Mouse (Mus musculus): ENCODE results near the gene Map1lc3b. TPM values are rescaled to one million over a fixed set of nuclear protein-coding genes. Genes with fewer than 3 reads are reported as not detected.

The Map1lc3b gene
- polyA plus RNA-seq, 1 experiment, result 29.2 TPM

DNA sequence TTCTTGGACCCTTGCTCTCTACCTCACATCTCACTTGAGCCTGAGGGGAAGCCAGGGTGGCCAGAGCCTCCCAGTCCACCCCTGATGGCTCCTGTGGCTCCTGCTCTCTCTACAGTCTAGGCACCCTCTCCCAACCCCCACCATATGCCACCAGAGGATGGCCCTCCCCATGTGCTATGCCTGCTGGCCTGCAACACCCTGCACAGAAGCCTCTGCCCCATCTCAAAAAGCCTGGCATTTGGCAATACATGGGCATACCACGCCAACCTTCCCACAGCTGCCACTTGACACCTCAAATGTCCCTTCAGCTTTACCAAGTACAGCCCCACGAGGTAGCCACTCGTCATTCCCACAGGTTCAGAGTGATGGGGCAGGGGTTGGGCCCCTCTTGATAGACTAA, 52.6 kb downstream of the Map1lc3b start:
- no peak overlapping the region for H3K4me3 ChIP-seq (replicated peaks)
- no peaks in the 10 kb centered on the region for H3K9me3 ChIP-seq (ENCODE audit: control insufficient read depth, low read length)
- no peaks in the 10 kb centered on the region for H3K36me3 ChIP-seq (ENCODE audit: control insufficient read depth)
- TF ChIP-seq TAL1 (IDR thresholded peaks at IDR 0.05; ENCODE audit: low read length), result no peak
- TF ChIP-seq GATA1 (IDR thresholded peaks at IDR 0.05; ENCODE audit: low read length), result no peak
- H3K4me1 ChIP-seq (ENCODE audit: control insufficient read depth), result no peaks in the 10 kb centered on the region
- H3K27me3 ChIP-seq (ENCODE audit: control insufficient read depth), result no peaks in the 10 kb centered on the region

DNA sequence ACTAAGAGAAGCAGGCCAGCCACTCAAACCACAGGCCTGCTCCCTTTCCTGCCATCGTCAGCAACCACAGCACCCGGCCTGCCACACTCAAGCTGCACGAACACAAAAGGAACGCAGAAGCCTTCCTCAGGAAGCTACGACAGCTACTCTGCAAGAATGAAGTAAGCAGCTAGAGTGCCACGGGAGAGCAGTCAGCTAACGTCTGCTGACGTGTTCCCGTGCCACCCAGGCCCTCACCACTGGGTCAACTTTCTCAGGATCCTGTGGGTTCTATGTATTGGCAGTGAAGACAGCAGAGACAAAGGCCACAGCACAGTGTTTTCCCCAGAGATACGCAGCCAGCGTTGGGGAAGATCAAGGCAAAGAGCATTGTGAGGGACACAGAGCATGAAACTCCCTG, 53.2 kb downstream of the Map1lc3b start:
- H3K9me3 ChIP-seq (ENCODE audit: control insufficient read depth, low read length), result no peaks in the 10 kb centered on the region

GRCm38 (mm10) chr8:121647511-121648215, 57.5 kb downstream of the Map1lc3b start:
- TF ChIP-seq TAL1 (IDR thresholded peaks at IDR 0.05; ENCODE audit: low read length) (no peak), GATA1 (IDR thresholded peaks at IDR 0.05; ENCODE audit: low read length) (no peak)
- peaks cover 37% of the 10 kb centered on the region for H3K27me3 ChIP-seq (ENCODE audit: control insufficient read depth)
- H3K4me3 ChIP-seq (replicated peaks), result no peak overlapping the region
- no peaks in the 10 kb centered on the region; the same call in 1 of the 2 replicates for H3K4me1 ChIP-seq (ENCODE audit: control insufficient read depth)
- peaks cover 4% of the 10 kb centered on the region; the same call in 1 of the 2 replicates for H3K9me3 ChIP-seq (ENCODE audit: control insufficient read depth, low read length)
- H3K36me3 ChIP-seq (ENCODE audit: control insufficient read depth), result no peaks in the 10 kb centered on the region

More for the DNA sequence above, 53.2 kb downstream of the Map1lc3b start:
- Histone ChIP-seq H3K36me3 (ENCODE audit: control insufficient read depth) (no peaks in the 10 kb centered on the region), H3K4me3 (replicated peaks) (no peak overlapping the region), H3K27me3 (ENCODE audit: control insufficient read depth) (peaks cover 2% of the 10 kb centered on the region; the same call in 1 of the 2 replicates), H3K4me1 (ENCODE audit: control insufficient read depth) (no peaks in the 10 kb centered on the region)
- no peak for TF ChIP-seq TAL1 (IDR thresholded peaks at IDR 0.05; ENCODE audit: low read length)
- TF ChIP-seq GATA1 (IDR thresholded peaks at IDR 0.05; ENCODE audit: low read length), result no peak

Other genes starting within 250 kb of the Map1lc3b start
- not detected in 2 replicates for gene 1700018B08Rik, start 46.0 kb upstream of the Map1lc3b start, polyA plus RNA-seq (2012)
- 1.3 and 1.6 TPM in 2 replicates for gene Fbxo31, start 11.6 kb upstream of the Map1lc3b start, polyA plus RNA-seq (2012)
- gene Zcchc14, start 62.5 kb downstream of the Map1lc3b start, polyA plus RNA-seq (2012), result not detected in 2 replicates
- 0.02 TPM in 1 of 2 replicates, not detected in the other for gene Jph3, start 139.3 kb downstream of the Map1lc3b start, polyA plus RNA-seq (2012)
- gene Klhdc4, start 239.2 kb downstream of the Map1lc3b start, polyA plus RNA-seq (2012), result 2.7 and 2.8 TPM in 2 replicates